Mouse (Mus musculus): ENCODE measurements around the gene Heatr5a. TPM values are rescaled to one million over a fixed set of nuclear protein-coding genes. Genes with fewer than 3 reads are reported as not detected.

The Heatr5a gene
- total RNA-seq, 2 experiments from 2014 or later, result 23.1 to 25.0 TPM

Other genes with a start within 250 kb of the Heatr5a start
- gene Hectd1, start 141.8 kb downstream of the Heatr5a start, total RNA-seq (2021), result 10 to 100 TPM; 62.6 to 84.1 TPM
- 10 to 100 TPM; 11.2 to 18.0 TPM for gene Dtd2, start 35.2 kb upstream of the Heatr5a start, total RNA-seq (2021)
- under 1 TPM in 1 of 2 experiments, not detected in 1; 0.22 TPM for gene Gpr33, start 56.7 kb upstream of the Heatr5a start, total RNA-seq (2021)
- gene Nubpl, start 126.4 kb upstream of the Heatr5a start, total RNA-seq (2021), result 10 to 100 TPM; 10.5 to 12.1 TPM